Mouse (Mus musculus) hindbrain, embryonic 15.5 days (tissue): ENCODE data around the gene Rasal3. TPM values are rescaled to one million over a fixed set of nuclear protein-coding genes. Genes with fewer than 3 reads are reported as not detected.

Source experiments
- ATAC-seq: fragments of 200-750 bp; cut with Nextera tagmentation; 2 replicates; pipeline ENCODE4 v1.8.0; 2017; ENCODE audit warnings: low read depth, moderate number of reproducible peaks, moderate TSS enrichment; ENCODE audit not compliant: low FRiP score
- H3K27ac ChIP-seq: fragments of 300-500 bp; sonication (generic); replicated peaks from 2 replicates; pipeline ENCODE4 v1.5.1; 2015; ENCODE audit warnings: mild to moderate bottlenecking, inconsistent platforms
- H3K27me3 ChIP-seq: fragments of 300-500 bp; sonication (generic); 2 replicates; pipeline ENCODE4 v1.6.1; 2015; ENCODE audit warnings: control low read depth, inconsistent platforms
- H3K36me3 ChIP-seq: fragments of 300-500 bp; sonication (generic); 2 replicates; pipeline ENCODE4 v1.6.1; 2015; ENCODE audit warnings: control low read depth, inconsistent platforms
- H3K4me1 ChIP-seq: fragments of 300-500 bp; sonication (generic); replicated peaks from 2 replicates; pipeline ENCODE4 v1.6.1; 2015; ENCODE audit warnings: control low read depth, inconsistent platforms
- H3K4me2 ChIP-seq: fragments of 300-500 bp; sonication (generic); 2 replicates; pipeline ENCODE4 v1.6.1; 2015; ENCODE audit warnings: moderate library complexity, mild to moderate bottlenecking, inconsistent platforms
- H3K4me3 ChIP-seq: fragments of 300-500 bp; sonication (generic); 2 replicates; pipeline ENCODE4 v1.5.1; 2015; ENCODE audit warnings: mild to moderate bottlenecking, inconsistent platforms
- H3K9ac ChIP-seq: fragments of 300-500 bp; sonication (generic); 2 replicates; pipeline ENCODE4 v1.6.1; 2015; ENCODE audit warnings: inconsistent platforms
- H3K9me3 ChIP-seq: fragments of 300-500 bp; sonication (generic); 2 replicates; pipeline ENCODE4 v1.6.1; 2016; ENCODE audit warnings: control low read depth, inconsistent platforms
- WGBS: fragments of 180-500 bp; shearing (Covaris S2); methylation state at CpG from one replicate; pipeline ENCODE4 v1.1.7; 2015; 5-methylcytosine and 5-hydroxymethylcytosine counted together
- polyA plus RNA-seq: library from polyadenylated mRNA; unstranded; fragments of >200 nt; fragmentation: Nextera tagmentation; extraction: Ambion mirVana; gene quantifications from 2 replicates; pipeline ENCODE4 v1.2.1, GENCODE M21; 2015

Gene Rasal3
- polyA plus RNA-seq, 1 experiment from 2014 or later: 0.65 TPM

GRCm38 (mm10) chr17:32387986-32388369 lies 15.4 kb downstream of the Rasal3 start:
- Histone ChIP-seq H3K4me2 (peak overlapping the region; percentile 96), H3K9ac (peak overlapping the region; percentile 95), H3K4me3 (peak overlapping the region; percentile 75), H3K27ac (peak overlapping the region; percentile 84), H3K36me3 (peaks cover 22% of the 10 kb centered on the region), H3K4me1 (peaks cover 23% of the 10 kb centered on the region), H3K27me3 (peaks cover 27% of the 10 kb centered on the region), H3K9me3 (no peaks in the 10 kb centered on the region)
- 32% methylated on average over 7 of the region's 7 CpGs for WGBS
- ATAC-seq: peak; percentile 6; the same call in 1 of the 2 replicates

GRCm38 (mm10) chr17:32386659-32387432 lies 16.5 kb downstream of the Rasal3 start:
- Histone ChIP-seq H3K27me3 (peaks cover 16% of the 10 kb centered on the region), H3K36me3 (peaks cover 28% of the 10 kb centered on the region), H3K4me3 (no peak overlapping the region), H3K4me2 (no peak overlapping the region), H3K9me3 (no peaks in the 10 kb centered on the region), H3K9ac (no peak overlapping the region), H3K4me1 (peaks cover 23% of the 10 kb centered on the region), H3K27ac (no peak overlapping the region)
- ATAC-seq: no peak
- 78% methylated on average over 9 of the region's 9 CpGs for WGBS

DNA sequence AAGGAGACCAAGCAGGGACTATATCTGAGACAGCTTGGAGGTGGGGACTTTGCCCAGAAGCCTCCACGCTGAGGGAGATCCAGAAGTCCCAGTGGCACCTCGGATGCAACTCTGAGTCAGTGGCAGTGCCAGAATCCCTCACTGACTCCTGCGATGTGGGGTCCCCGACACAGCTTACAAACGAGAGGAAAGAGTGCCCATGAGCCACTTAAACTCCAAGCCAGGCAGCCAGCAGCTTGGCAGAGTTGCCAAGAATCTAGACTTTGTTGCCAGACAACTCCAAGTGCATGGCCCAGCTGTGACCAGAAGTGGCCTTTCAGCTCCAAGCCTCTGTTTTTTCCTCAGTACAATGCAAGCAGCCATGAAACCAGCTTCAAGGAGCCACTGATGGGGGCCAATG lies 19.7 kb downstream of the Rasal3 start:
- Histone ChIP-seq H3K9ac (no peak overlapping the region), H3K36me3 (peaks cover 36% of the 10 kb centered on the region), H3K4me2 (no peak overlapping the region), H3K27me3 (no peaks in the 10 kb centered on the region), H3K4me1 (peaks cover 23% of the 10 kb centered on the region), H3K27ac (no peak overlapping the region), H3K9me3 (no peaks in the 10 kb centered on the region), H3K4me3 (no peak overlapping the region)
- no peak for ATAC-seq
- 76% methylated on average over 5 of the region's 5 CpGs for WGBS

DNA sequence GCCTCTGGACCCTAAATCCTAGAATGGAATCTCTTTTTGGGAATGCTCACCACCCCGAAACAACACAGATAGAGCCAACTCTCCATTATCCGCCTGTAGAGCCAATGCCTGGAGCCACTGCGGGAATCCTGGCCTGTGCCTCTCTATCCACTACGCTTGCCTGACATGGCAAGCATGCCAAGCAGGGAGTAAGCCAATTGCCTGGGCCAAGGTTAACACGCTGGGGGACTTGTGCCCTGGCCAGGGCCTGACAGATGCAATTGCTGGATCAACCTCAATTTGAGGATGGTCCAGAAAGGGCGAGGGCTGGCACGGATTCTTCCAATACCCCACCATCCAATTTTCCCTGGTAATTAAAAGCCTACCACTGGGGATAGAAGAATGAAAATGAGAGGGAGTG lies 20.8 kb downstream of the Rasal3 start:
- ATAC-seq: peak; percentile 54
- WGBS: 73% methylated on average over 7 of the region's 7 CpGs
- H3K4me3 ChIP-seq: no peak overlapping the region
- H3K36me3 ChIP-seq: peaks cover 47% of the 10 kb centered on the region
- no peak overlapping the region for H3K4me2 ChIP-seq
- no peaks in the 10 kb centered on the region for H3K9me3 ChIP-seq
- H3K4me1 ChIP-seq: peaks cover 12% of the 10 kb centered on the region
- H3K9ac ChIP-seq: no peak overlapping the region
- no peak overlapping the region for H3K27ac ChIP-seq
- no peaks in the 10 kb centered on the region for H3K27me3 ChIP-seq

DNA sequence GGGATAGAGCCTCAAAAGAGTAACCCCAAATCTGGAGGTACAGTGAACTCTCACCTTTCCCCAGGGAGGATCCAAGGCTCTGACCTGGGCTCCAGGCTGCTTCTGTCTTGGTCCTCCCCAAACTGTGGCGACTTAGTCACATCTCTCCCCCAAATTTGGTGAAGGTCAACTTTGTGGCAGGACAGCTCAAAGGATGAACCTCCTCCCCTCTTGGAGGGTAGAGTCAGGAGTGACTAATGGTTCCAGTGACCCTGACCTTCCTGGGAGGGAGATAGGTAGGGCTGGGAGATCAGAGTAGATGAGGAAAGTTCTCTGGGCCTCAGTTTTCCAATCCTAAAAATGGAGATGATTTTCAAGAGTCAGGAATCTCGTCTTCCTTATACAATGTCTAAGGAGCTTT lies 24.6 kb downstream of the Rasal3 start:
- no peaks in the 10 kb centered on the region for H3K4me1 ChIP-seq
- no peak overlapping the region for H3K4me3 ChIP-seq
- H3K27me3 ChIP-seq: no peaks in the 10 kb centered on the region
- peaks cover 40% of the 10 kb centered on the region for H3K36me3 ChIP-seq
- H3K9ac ChIP-seq: no peak overlapping the region
- H3K9me3 ChIP-seq: no peaks in the 10 kb centered on the region
- 84% methylated on average over 2 of the region's 2 CpGs for WGBS
- H3K4me2 ChIP-seq: no peak overlapping the region
- no peak for ATAC-seq
- no peak overlapping the region for H3K27ac ChIP-seq

GRCm38 (mm10) chr17:32377137-32377536 lies 26.2 kb downstream of the Rasal3 start:
- Histone ChIP-seq H3K4me2 (no peak overlapping the region), H3K4me3 (no peak overlapping the region), H3K9me3 (no peaks in the 10 kb centered on the region), H3K4me1 (no peaks in the 10 kb centered on the region), H3K9ac (no peak overlapping the region), H3K36me3 (peaks cover 28% of the 10 kb centered on the region), H3K27ac (no peak overlapping the region), H3K27me3 (no peaks in the 10 kb centered on the region)
- ATAC-seq: no peak
- WGBS: 86% methylated on average over 9 of the region's 9 CpGs

DNA sequence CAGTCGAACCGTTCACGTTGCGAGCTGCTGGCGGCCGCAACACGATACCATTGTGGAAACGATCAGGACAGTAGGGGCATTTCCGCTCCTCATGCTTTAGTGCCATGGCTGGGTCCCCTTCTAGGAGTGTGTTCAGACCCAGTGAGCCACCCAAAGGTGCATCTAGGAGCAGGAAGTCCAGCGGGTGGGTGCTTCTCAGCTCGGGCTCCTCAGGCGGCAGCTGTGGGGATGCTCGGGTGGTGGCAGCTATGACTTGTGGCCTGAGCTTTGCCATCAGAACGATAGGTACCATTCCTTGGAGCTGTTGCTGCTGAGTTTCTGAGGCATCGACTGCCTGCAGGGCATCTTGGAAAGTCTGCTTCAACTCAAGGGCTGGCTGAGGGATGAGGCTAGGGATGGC lies 26.9 kb downstream of the Rasal3 start:
- Histone ChIP-seq H3K27ac (no peak overlapping the region), H3K4me3 (no peak overlapping the region), H3K36me3 (peaks cover 28% of the 10 kb centered on the region), H3K9me3 (no peaks in the 10 kb centered on the region), H3K27me3 (no peaks in the 10 kb centered on the region), H3K4me1 (no peaks in the 10 kb centered on the region), H3K4me2 (no peak overlapping the region), H3K9ac (no peak overlapping the region)
- ATAC-seq: no peak
- 91% methylated on average over 15 of the region's 15 CpGs for WGBS

DNA sequence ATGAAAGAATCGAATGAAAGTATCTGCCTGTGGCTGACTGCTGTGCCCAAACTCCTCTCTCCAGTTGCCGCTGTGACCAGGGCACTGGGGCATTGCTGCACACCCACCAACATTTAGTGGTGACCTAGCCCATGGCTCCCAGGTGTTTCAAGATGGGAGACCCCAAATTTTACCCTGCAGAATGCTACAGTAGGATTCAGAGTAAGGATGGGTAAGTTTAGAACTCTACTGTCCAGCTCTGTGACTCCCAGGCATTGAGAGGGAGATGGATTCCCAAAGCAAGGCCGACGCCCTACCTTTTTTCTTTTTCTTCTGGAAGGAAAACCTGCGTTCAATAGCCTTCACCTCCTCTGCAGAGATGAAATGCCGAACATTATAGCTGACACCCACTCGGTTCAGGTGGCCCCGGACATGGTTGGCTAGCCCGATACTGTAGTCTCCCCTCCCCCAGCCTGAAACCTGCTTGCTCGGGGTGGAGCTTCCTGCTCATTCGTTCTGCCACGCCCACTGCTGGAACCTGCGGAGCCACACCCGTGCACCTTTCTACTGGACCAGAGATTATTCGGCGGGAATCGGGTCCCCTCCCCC lies 34.3 kb downstream of the Rasal3 start:
- Histone ChIP-seq H3K27ac (no peak overlapping the region), H3K4me1 (peaks cover 10% of the 10 kb centered on the region; the same call in 1 of the 2 replicates), H3K4me3 (no peak overlapping the region), H3K27me3 (no peaks in the 10 kb centered on the region), H3K36me3 (peaks cover 4% of the 10 kb centered on the region; the same call in 1 of the 2 replicates), H3K9ac (no peak overlapping the region), H3K9me3 (no peaks in the 10 kb centered on the region), H3K4me2 (peak overlapping the region; percentile 38)
- WGBS: 17% methylated on average over 12 of the region's 17 CpGs
- no peak for ATAC-seq

DNA sequence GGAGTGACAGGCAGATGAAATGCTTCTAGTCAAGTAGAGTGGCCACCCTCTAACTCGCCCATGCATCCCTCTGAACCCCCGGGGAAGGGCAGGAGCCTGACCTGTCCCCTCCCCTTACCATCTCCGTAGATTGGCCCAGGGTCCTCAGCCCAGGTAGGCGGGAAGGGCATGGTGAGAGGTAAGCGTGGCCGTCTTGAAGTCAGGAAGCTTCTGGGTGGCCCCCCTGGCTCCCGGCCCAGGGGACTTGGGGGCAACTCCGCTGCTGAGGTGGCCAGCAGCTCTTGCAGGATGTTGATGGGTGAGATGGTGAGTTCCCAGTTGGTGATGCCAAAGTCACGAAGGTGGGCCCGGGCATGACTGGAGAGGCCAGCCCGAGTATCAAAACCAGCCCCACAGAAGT lies 35.7 kb downstream of the Rasal3 start:
- ATAC-seq: no peak
- Histone ChIP-seq H3K4me1 (peaks cover 20% of the 10 kb centered on the region), H3K4me2 (no peak overlapping the region), H3K36me3 (peaks cover 4% of the 10 kb centered on the region; the same call in 1 of the 2 replicates), H3K27me3 (no peaks in the 10 kb centered on the region), H3K9me3 (no peaks in the 10 kb centered on the region), H3K9ac (no peak overlapping the region), H3K27ac (no peak overlapping the region), H3K4me3 (no peak overlapping the region)
- WGBS: 91% methylated on average over 11 of the region's 11 CpGs

- Histone ChIP-seq H3K27me3 (no peaks in the 10 kb centered on the region), H3K36me3 (peaks cover 20% of the 10 kb centered on the region), H3K27ac (no peak overlapping the region), H3K4me1 (peaks cover 34% of the 10 kb centered on the region), H3K9ac (no peak overlapping the region), H3K9me3 (no peaks in the 10 kb centered on the region), H3K4me3 (no peak overlapping the region), H3K4me2 (no peak overlapping the region)
- 70% methylated on average over 1 of the region's 1 CpGs for WGBS
- no peak for ATAC-seq
These were observed 38.1 kb downstream of the Rasal3 start for GRCm38 (mm10) chr17:32365296-32365695.

- Histone ChIP-seq H3K4me1 (peaks cover 34% of the 10 kb centered on the region), H3K27me3 (no peaks in the 10 kb centered on the region), H3K9me3 (no peaks in the 10 kb centered on the region), H3K9ac (peak overlapping the region; percentile 74; the same call in 1 of the 2 replicates), H3K27ac (peak overlapping the region; percentile 78), H3K4me2 (peak overlapping the region; percentile 87), H3K4me3 (peak overlapping the region; percentile 82), H3K36me3 (peaks cover 24% of the 10 kb centered on the region)
- ATAC-seq: peak; percentile 20; the same call in 1 of the 2 replicates
- 70% methylated on average over 5 of the region's 5 CpGs for WGBS
These were observed 38.5 kb downstream of the Rasal3 start for GRCm38 (mm10) chr17:32364850-32365249.

GRCm38 (mm10) chr17:32364331-32364730 lies 39.1 kb downstream of the Rasal3 start:
- peak overlapping the region; percentile 74 for H3K9ac ChIP-seq
- peak overlapping the region; percentile 82 for H3K4me3 ChIP-seq
- under 1% methylated on average over 42 of the region's 47 CpGs for WGBS
- no peaks in the 10 kb centered on the region for H3K27me3 ChIP-seq
- H3K27ac ChIP-seq: peak overlapping the region; percentile 78
- H3K4me2 ChIP-seq: peak overlapping the region; percentile 87
- peak; percentile 95 for ATAC-seq
- peaks cover 29% of the 10 kb centered on the region for H3K36me3 ChIP-seq
- H3K4me1 ChIP-seq: peaks cover 34% of the 10 kb centered on the region
- no peaks in the 10 kb centered on the region for H3K9me3 ChIP-seq
